Mouse (Mus musculus) cerebellum, adult 9-10 months (tissue): ENCODE data around the gene Lyl1.

ENCODE experiments used
- DNase-seq: peaks from one replicate; pipeline ENCODE4 v3.0.0; 2022

Gene Lyl1

DNA sequence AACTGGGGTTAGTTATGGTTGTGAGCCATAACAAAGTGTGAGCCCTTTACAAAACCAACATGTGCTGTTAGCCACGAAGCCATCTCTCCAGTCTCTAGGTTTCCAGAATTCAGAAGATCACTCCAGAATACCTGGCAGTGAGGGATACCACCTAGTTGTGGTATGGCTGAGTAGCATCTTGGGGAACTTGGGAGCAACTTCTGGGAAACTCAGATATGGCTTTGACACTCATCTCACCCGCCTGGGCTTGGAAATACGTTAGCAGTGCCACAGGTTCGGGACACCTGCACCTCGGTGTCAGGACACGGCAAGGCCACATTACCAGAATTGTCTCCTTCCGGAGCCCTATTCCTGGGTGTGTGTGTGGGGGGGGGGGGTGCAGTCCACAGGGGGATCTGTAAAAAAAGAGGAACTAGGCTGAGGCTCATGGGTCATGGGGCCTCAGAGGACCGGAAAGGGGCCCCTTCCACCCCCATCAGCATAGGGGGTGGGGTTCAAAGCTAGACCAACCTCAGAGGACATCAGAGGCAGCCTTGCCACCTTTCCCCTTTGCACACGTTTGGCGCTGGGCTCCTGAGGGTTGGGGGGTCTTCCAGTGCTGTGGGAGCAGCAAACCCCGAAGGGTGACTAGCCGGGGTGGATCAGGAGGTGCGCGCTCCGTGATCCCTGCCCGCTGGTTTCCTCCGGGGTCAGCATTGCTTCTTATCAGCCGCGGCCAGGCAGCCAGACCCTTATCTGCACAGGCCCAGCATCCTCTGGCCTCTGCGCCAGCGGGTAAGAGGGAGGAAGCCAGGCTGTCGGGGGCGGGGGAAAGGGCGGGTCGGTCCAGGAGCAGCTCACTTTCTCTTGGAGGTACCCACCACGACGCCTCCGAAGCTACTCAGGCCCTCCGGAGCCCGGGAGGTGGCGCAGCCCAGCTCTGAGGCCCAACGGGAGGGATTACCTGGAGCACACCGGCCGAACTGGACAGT is at the start of gene Lyl1:
Gene Lyl1, plus strand, starts transcription at position 517 of the 971 bp plus-strand sequence.
- DNase-seq = no peak

DNA sequence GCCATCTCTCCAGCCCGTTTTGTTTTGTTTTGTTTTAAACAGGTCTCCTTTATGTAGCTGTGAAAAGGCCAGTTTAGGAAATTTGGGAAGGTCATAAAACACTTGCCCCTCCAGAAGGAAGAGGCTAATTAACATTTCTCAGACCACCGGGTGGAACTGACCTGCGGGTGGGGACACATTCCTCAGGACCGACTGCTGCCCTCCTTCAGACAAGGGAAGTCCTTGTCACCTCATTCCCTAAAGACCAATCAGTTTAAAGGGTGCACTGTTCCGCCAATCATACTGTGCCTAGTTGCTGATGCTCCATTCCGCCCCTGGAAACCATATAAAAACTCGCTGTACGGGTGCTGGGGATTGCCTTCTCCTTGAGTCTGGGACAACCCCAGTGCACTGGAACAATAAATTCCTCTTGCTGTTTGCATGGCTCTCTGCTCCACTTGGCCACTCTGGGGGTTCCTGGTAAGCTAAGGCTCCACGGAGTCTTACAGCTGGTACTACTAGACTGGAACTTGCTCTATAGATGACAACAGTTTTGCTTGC is 48.1 kb upstream of the Lyl1 start:
- DNase-seq = no peak

DNA sequence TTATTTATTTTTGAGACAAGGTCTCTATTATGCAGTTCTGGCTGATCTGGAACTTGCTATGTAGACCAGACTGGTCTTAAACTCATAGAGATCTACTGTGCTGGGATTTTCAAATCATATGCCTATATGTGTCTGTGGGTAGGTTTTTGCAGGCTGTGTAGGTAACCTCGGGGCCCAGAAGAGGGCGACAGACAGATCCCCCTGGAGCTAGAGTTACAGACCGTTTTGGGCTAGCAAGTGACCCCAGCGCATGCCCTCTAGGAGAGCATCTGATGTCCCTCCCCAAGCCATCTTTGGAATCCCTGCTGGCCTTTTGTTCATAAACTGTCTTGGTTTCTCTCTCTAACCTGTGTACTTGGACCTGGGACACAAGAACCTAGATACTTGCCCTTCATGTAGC is 46.7 kb upstream of the Lyl1 start:
- DNase-seq = no peak

DNA sequence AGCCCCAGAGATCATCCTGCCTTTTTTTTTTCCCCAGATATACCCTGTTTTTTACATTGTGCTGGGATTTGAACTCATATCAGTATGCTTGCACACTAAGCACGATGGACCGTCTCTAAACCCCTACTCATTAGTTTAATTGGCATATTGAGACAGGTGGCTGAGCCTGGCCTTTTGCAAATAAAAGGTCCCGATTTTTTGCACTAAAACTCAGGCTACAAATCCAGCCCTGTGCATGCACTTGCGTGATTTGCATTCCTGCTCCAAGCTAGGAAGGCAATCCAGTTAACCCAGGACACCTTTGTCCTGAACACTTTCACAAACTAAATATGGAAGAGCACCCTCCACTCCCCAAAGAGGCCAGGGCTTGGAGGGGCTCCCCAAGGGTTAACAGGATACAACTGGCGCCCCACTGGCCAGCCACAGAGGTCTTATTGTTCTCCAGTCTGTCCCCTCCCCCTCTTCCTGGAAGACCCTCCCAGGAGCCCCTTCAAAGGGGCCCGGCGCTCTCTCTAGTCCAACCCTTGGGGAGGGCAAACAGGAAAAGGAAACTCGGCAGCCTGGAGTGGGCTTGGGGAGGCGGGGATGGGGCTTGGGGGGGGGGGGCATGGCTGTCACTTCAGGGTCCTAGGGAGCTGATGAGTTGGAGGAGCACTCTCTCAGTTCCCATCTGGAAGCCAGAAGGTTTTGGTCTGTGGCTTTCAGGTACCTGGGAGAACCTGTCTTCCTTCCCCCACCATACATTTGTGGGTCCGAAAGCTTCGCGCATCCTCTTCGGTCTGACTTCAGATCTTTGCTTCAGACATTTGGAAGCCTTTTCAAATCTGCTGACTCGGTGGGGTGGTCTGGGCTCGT is 45.7 kb upstream of the Lyl1 start:
- no peak for DNase-seq

DNA sequence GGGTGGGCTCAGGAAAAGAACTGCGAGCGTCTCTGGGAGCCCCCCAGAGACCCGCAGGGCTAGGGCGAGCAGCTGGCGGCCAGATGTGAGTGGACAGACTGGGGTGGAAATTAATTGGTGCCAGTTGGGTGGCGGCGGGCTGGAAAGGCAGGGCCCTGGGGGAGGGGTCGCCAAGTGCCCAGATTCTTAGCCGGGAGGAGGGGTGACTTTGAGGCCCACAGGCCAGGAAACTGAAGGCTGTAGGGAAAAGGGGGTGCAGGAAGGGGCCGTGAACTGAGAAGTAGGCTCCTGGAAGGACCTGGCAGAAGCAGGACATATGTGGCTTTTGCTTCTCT is 45.1 kb upstream of the Lyl1 start:
- no peak for DNase-seq

DNA sequence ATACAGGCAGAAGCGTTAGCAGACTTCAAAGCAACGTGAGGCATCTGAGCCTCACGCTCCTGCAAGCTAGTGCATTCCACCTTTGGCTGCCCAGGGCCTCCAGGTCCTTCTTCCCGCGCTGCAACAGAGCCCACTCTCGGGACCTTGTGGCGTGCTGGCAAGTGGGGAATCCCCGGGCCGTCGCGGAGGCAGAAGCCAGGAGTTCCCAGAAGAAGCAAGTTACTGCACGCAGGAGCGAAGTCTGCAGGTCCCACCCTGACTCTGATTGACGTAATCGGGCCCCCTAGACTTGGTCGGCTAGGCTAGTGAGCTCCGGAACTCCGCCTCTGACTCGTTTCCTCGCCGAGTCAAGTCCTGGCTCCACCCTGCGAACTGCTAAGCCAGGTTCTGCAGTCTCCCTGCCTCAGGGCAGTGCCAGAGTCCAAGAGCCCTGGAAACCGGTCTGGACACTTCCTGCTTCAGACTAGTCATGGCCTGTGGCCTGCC is 44.6 kb upstream of the Lyl1 start:
- DNase-seq = no peak

DNA sequence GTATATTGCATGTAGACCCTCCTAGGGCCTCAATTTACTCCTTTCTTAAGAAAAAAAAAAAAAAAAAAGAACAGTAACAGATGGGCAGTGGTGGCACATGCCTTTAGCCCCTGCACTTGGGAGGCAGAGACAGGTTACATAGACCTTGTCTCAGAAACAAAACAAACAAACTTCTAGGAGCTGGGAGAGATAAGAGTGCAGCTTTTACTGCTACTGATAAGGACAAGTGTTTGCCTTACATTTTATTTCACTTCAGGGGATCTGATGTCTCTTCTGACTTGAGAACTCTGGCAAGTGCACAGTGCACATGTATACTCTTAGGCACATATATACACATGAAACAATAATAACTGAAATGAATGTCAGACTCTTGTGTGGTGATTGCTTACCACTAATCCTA is 44.1 kb upstream of the Lyl1 start:
- DNase-seq = no peak

DNA sequence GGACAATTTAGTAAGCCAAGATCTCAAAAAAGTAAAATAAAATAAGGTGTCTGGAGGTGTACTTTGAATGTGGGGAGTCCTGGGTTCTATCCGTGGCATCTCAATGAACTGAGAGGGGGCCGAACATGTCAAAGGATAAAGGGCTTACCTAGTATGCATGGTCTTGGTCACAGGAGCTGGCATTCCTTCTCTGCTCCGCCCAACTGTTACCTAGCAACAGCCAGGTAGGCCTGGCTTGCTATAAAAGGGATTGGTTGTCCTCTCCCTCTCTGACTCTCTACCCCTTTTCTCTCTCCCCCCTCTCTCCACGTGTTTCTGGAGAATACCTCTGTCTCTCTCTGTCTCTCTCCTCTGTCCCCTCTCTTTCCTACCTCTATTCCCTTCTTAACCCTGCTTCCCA is 43.6 kb upstream of the Lyl1 start:
- DNase-seq = no peak

DNA sequence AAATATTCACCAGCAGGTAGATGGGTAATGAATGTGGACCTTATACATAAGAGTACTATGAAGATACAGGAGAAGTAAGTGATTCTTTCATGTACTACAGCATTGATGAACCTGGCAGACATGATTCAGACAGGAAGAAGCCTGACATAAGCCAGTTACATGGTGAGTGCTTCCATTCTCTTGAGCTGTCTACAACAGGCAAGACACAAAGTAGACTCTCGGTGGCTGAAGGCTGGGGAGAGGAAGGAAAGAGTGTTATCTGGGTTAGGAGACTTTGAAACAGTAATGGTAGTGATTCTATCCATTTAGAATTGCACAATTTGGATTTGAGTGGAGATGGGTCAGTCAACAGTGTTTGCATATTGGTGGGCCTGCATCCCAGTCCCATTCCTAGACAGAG is 42.3 kb upstream of the Lyl1 start:
- DNase-seq = no peak

DNA sequence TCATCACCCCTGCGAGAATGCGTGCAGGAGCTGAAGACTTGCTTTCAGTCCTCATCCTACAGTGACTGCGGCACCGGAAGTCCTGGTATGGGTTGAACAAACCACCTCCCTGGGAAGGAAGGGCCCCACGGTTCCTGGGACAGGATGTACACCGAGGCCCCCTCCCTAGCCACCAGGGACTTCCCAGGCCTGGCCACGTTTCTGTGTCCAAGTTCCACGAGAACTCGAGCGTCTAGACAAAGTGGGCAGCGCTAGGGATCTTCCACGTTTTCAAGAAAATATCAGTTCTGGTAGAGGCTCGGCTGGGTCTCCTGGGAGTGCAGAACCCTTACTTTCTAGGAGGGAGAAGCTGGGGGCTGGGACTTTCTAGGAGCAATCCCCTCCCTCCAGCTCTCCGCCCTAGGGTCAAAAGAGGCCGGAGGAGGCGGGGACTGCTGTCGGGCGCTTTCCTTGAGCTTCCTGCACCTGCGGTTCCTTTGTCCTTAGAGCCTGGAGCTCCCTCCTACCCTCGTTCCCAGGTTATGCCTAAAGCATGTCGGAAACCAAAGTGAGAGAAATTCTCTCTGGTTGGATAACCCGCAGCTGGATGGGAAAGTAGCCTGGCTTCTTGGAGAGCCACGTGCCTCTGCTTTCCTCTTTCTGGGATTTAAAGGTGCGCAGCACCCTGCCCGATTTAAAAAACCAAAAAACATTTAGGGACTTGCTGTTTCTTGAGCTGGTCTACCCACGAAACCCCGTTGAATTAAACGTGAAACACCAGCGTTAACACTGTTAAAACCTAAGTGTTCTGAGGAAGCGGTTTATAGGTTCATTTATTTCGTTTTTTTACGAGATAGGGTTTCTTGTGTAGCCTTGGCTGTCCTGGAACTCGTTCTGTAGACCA is 41.1 kb upstream of the Lyl1 start:
- DNase-seq = no peak

DNA sequence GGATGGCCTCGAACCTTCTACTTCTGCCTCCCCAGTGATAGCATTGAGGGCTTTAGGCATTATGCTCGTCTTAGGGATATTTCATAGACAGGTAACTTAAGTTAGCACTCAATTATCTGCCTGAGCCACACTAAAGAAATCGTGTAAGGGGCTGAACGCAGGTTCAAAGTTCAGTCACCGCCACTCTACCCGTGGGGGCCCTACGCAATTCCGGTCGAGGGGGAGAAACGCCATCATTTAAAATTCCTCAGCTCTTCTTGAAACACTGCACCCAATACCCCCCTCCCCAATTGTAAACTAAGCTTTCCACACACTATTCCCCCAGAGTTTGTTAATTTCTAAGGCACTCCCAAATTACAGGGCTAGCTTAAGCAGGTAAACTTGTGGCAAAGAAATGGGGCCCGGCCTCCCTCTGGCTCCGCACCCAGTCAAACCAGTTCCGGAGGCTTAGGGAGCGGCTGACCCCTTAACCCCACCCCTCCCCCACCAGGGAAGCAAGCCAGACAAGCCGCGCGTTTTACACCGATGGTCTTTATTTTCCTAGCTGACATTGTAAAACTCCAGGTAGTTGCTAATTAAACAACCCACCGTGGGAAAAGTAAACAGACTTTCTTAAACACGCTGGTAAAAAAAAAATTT is 40.3 kb upstream of the Lyl1 start:
- DNase-seq = no peak

DNA sequence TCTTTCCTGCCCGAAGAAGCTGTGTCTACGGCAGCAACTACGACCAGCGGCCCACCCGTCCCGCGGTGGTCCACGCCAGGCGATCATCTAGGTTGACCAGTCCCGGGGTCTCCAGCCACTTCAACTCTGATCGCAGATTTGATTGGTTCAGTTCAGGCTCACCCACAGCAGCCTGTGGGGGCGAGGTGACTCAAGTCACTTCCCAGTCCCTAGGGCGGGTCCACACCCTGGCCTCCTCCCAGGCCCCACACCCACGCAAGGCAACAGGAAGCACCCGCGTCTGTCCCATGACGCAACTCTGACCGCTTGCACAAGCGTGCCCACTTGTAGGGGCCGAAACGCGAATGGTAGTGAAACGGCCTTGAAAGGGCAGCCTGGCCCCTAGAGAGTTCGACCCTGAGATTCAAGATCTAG is 39.8 kb upstream of the Lyl1 start:
- peak; percentile 76 for DNase-seq

DNA sequence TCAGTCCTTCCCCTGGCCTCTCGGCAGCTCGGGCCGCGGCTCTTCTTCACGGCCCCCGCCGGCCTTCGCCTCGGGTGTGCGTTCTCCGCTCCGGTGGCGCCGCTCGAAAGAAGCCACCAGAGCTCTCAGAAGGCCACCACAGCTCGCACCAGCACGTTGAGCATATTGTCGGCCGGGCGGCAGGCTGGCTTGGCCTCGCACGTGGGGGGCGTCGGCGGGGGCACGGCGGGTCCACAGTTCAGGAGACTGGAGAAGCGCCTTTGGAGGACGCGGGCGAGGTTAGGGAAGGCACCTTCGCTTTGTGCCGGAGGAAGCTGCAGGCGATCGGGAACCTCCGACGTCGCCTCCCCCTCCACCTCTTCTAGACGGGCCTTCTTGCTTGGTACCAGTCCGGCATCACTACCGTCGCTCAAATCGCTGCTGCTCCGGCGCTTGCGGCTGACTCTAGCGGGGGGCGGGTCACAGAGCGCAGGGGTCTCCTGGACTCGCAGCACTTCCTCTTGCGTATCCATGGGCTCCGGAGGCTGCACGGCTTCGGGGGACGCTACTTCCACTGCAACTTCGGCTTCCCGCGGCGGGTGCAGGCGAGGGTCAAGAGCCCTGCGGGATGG is 39.2 kb upstream of the Lyl1 start:
- no peak for DNase-seq

DNA sequence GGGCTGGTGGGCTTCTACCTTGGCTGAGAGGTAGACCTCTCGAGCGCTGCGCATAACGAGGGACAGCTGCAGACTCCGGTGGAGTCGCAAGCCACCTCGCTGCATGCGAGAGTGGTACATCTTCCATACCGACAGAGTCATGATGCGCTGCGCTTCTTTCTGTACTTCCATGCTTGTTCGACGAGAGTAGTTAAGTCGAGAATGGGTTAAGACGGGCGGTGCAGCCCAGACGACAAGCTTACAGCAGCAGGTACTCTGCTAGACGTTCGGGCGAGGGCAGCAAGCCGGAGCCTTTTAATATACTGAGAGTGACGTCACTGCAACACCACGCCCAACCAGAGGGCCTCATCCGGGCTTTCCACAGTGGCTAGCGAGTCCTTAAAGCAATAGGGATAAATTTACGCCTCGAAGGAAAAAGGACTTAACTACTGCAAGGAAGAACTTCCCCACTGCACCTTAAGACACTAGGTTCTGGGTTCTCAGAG is 38.6 kb upstream of the Lyl1 start, which contains the start of gene Ier2:
Gene Ier2, minus strand, starts transcription at position 272 of the 485 bp plus-strand sequence.
- peak; percentile 98 for DNase-seq

DNA sequence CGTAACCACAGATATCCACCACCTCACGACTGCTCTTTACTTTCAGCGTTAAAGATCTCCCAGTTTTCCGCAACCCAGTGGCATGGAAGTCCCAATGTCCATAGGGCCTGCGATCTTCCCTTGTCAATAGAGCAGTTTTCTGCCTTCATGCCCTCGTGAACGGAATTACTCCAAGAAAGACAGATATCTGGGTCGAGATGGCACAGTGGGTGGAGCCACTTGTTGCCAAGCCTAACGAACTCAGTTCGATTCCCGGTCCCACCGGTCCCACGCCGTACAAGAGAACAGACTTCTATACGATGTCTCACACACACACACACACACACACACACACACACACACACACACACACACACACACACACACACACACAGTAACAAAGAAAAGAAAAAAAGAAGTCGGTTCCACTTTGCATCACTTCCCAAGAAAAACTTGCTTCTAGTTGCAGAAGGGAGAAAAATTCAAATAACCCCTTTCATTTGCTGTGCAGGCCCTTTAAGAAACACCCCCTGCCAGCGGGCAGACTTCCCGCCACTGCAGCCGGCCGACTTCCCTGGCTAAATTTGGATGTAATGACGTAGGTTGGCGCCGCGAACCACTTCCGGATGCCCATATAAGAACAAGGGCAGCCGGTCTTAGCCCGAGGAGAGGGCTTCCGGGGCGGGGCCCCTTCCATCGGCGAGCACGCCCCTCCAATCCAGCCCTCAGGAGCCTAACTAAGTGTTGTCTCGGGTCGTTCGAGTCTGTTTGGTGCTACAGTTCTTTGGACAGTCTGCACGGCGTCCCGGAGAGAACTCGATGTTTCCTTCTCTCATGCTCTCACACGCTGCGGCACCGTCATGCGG is 37.6 kb upstream of the Lyl1 start:
- peak; percentile 98 for DNase-seq

DNA sequence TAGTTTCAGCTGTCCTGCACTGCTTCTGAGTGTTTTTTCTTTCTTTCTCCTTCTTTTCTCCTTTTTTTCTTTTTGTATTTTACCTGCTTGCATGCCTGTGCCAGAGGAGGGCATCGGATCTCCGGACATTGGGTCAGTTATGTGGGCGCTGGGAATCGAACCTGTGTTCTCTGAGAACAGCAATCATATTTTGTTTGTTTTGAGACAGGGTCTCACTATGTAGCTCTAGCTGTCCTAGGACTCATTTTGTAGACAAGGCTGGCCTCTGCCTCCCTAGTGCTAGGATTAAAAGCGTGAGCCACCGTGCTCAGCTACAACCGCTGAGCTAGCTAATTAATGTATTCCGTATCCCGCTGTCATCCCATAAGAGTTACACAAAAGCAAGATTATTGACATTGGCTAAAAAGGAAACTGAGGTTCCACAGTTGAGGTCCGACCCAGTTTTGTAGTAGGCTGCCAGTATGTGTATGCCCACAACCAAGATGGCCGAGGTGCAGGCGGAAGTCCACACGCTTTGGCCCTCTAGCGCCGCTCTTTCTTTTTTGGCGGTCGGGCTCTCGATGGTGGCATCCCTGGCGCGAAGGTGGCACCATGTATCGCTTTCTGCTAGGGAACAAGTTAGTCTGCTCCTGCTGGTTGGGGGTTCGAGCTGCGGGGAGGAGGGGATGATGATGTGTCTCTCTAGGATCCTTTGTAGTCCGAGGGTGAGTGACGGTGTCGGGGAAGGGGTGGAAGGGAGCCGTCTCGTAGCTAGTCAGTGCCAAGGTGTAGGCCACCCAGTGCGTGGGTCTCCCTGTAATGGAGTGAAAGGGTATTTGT is 36.5 kb upstream of the Lyl1 start:
- DNase-seq = peak; percentile 88

DNA sequence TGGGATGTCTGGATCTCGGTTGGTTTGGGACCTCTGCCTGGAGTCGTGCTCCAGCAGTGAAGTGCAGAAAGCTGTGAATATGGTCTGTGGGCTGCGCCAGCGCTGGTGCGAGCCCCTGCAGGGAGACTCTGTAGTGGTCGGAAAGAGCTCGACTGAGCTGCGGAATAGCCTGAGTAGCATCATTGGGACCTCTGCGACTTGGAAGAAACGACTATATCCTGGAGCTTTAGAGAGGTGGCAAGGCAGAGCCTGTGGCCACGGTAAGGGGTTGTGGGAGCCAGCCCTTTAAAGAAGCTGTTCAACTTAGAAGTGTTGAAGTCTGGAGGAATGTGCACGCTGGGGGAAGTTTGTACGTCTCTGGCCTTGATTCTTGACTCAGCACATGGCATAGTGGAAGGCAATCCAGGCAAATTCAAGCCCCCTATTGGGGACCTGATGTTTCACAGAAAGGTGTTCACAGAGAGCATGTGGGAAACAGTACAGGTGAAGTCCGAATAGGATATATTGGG is 35.8 kb upstream of the Lyl1 start:
- no peak for DNase-seq

DNA sequence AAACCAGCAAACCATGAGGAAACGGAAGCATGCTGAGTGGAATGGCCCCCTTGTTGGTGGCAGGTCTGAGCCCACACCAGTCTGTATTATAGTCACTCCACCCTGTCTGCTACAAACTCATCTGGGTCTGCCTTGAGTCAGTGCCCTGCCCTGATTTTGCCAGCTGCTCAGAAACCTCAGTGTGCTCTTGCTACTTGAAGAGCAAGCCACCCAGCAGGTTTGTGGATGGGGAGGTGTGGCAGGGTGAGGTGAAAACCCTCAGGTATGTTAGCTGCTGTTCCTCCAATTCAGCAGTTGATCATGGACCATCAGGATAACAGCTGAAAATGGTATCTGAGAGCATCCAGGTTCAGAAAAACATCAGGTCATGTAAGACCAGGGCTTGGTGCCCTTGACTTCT is 33.2 kb upstream of the Lyl1 start:
- DNase-seq = no peak
